Mouse (Mus musculus): ENCODE measurements around the gene Man2a1. TPM values are rescaled to one million over a fixed set of nuclear protein-coding genes. Genes with fewer than 3 reads are reported as not detected.

The Man2a1 gene
- polyA plus RNA-seq, 1 experiment, result 1.2 TPM

- H3K4me3 ChIP-seq (replicated peaks), result no peak overlapping the region
- peaks cover 27% of the 10 kb centered on the region for H3K9me3 ChIP-seq
- TF ChIP-seq FLI1 (IDR thresholded peaks at IDR 0.05; ENCODE audit: low read length) (no peak), GATA1 (IDR thresholded peaks at IDR 0.05; ENCODE audit: borderline replicate concordance, low read length) (no peak)
- H3K27me3 ChIP-seq (replicated peaks), result peaks cover 14% of the 10 kb centered on the region
- H3K36me3 ChIP-seq (replicated peaks; ENCODE audit: low read length), result no peaks in the 10 kb centered on the region
- no peaks in the 10 kb centered on the region for H3K4me1 ChIP-seq
These were observed 22.2 kb upstream of the Man2a1 start for GRCm38 (mm10) chr17:64578346-64578745.

GRCm38 (mm10) chr17:64579696-64580095 lies 20.8 kb upstream of the Man2a1 start:
- H3K27me3 ChIP-seq (replicated peaks), result peaks cover 21% of the 10 kb centered on the region
- peaks cover 24% of the 10 kb centered on the region for H3K9me3 ChIP-seq
- no peak overlapping the region for H3K4me3 ChIP-seq (replicated peaks)
- TF ChIP-seq FLI1 (IDR thresholded peaks at IDR 0.05; ENCODE audit: low read length) (no peak), GATA1 (IDR thresholded peaks at IDR 0.05; ENCODE audit: borderline replicate concordance, low read length) (no peak)
- no peaks in the 10 kb centered on the region for H3K4me1 ChIP-seq
- H3K36me3 ChIP-seq (replicated peaks; ENCODE audit: low read length), result no peaks in the 10 kb centered on the region

GRCm38 (mm10) chr17:64581133-64581532 lies 19.4 kb upstream of the Man2a1 start:
- Histone ChIP-seq H3K27me3 (replicated peaks) (peaks cover 25% of the 10 kb centered on the region), H3K9me3 (peaks cover 18% of the 10 kb centered on the region), H3K4me3 (replicated peaks) (no peak overlapping the region), H3K36me3 (replicated peaks; ENCODE audit: low read length) (no peaks in the 10 kb centered on the region), H3K4me1 (no peaks in the 10 kb centered on the region)
- no peak for TF ChIP-seq GATA1 (IDR thresholded peaks at IDR 0.05; ENCODE audit: borderline replicate concordance, low read length)
- no peak for TF ChIP-seq FLI1 (IDR thresholded peaks at IDR 0.05; ENCODE audit: low read length)

GRCm38 (mm10) chr17:64581962-64582361 lies 18.6 kb upstream of the Man2a1 start:
- H3K4me3 ChIP-seq (replicated peaks), result no peak overlapping the region
- peaks cover 31% of the 10 kb centered on the region for H3K27me3 ChIP-seq (replicated peaks)
- no peaks in the 10 kb centered on the region for H3K36me3 ChIP-seq (replicated peaks; ENCODE audit: low read length)
- H3K4me1 ChIP-seq, result no peaks in the 10 kb centered on the region
- TF ChIP-seq GATA1 (IDR thresholded peaks at IDR 0.05; ENCODE audit: borderline replicate concordance, low read length) (no peak), FLI1 (IDR thresholded peaks at IDR 0.05; ENCODE audit: low read length) (no peak)
- H3K9me3 ChIP-seq, result peaks cover 14% of the 10 kb centered on the region

- Histone ChIP-seq H3K27me3 (replicated peaks) (peaks cover 8% of the 10 kb centered on the region), H3K4me3 (replicated peaks) (peak overlapping the region; percentile 48), H3K36me3 (replicated peaks; ENCODE audit: low read length) (no peaks in the 10 kb centered on the region), H3K4me1 (peaks cover 3% of the 10 kb centered on the region), H3K9me3 (peaks cover 9% of the 10 kb centered on the region)
- TF ChIP-seq GATA1 (IDR thresholded peaks at IDR 0.05; ENCODE audit: borderline replicate concordance, low read length) (no peak), FLI1 (IDR thresholded peaks at IDR 0.05; ENCODE audit: low read length) (no peak)
These were observed 10.1 kb upstream of the Man2a1 start for GRCm38 (mm10) chr17:64590483-64590882.

- Histone ChIP-seq H3K4me1 (peaks cover 3% of the 10 kb centered on the region), H3K4me3 (replicated peaks) (no peak overlapping the region), H3K27me3 (replicated peaks) (peaks cover 3% of the 10 kb centered on the region), H3K9me3 (peaks cover 9% of the 10 kb centered on the region), H3K36me3 (replicated peaks; ENCODE audit: low read length) (no peaks in the 10 kb centered on the region)
- TF ChIP-seq FLI1 (IDR thresholded peaks at IDR 0.05; ENCODE audit: low read length), result no peak
- no peak for TF ChIP-seq GATA1 (IDR thresholded peaks at IDR 0.05; ENCODE audit: borderline replicate concordance, low read length)
These were observed 9.2 kb upstream of the Man2a1 start for GRCm38 (mm10) chr17:64591366-64591765.

GRCm38 (mm10) chr17:64592355-64592754 lies 8.2 kb upstream of the Man2a1 start:
- Histone ChIP-seq H3K4me1 (peaks cover 3% of the 10 kb centered on the region), H3K36me3 (replicated peaks; ENCODE audit: low read length) (no peaks in the 10 kb centered on the region), H3K9me3 (peaks cover 9% of the 10 kb centered on the region), H3K4me3 (replicated peaks) (no peak overlapping the region), H3K27me3 (replicated peaks) (no peaks in the 10 kb centered on the region)
- no peak for TF ChIP-seq GATA1 (IDR thresholded peaks at IDR 0.05; ENCODE audit: borderline replicate concordance, low read length)
- TF ChIP-seq FLI1 (IDR thresholded peaks at IDR 0.05; ENCODE audit: low read length), result no peak

GRCm38 (mm10) chr17:64592788-64593187 lies 7.7 kb upstream of the Man2a1 start:
- peaks cover 3% of the 10 kb centered on the region for H3K4me1 ChIP-seq

GRCm38 (mm10) chr17:64597770-64598169 lies 2.8 kb upstream of the Man2a1 start:
- H3K27me3 ChIP-seq (replicated peaks), result peaks cover 6% of the 10 kb centered on the region
- no peak for TF ChIP-seq FLI1 (IDR thresholded peaks at IDR 0.05; ENCODE audit: low read length)
- no peak for TF ChIP-seq GATA1 (IDR thresholded peaks at IDR 0.05; ENCODE audit: borderline replicate concordance, low read length)
- H3K9me3 ChIP-seq, result peaks cover 9% of the 10 kb centered on the region
- no peaks in the 10 kb centered on the region for H3K36me3 ChIP-seq (replicated peaks; ENCODE audit: low read length)
- H3K4me1 ChIP-seq, result peaks cover 27% of the 10 kb centered on the region
- no peak overlapping the region for H3K4me3 ChIP-seq (replicated peaks)

More at GRCm38 (mm10) chr17:64592788-64593187, 7.7 kb upstream of the Man2a1 start:
- no peaks in the 10 kb centered on the region for H3K27me3 ChIP-seq (replicated peaks)
- no peak for TF ChIP-seq GATA1 (IDR thresholded peaks at IDR 0.05; ENCODE audit: borderline replicate concordance, low read length)
- TF ChIP-seq FLI1 (IDR thresholded peaks at IDR 0.05; ENCODE audit: low read length), result no peak
- no peaks in the 10 kb centered on the region for H3K36me3 ChIP-seq (replicated peaks; ENCODE audit: low read length)
- peaks cover 9% of the 10 kb centered on the region for H3K9me3 ChIP-seq
- no peak overlapping the region for H3K4me3 ChIP-seq (replicated peaks)

- Histone ChIP-seq H3K4me3 (replicated peaks) (peak overlapping the region; percentile 97), H3K4me1 (peaks cover 36% of the 10 kb centered on the region), H3K9me3 (peaks cover 2% of the 10 kb centered on the region), H3K36me3 (replicated peaks; ENCODE audit: low read length) (no peaks in the 10 kb centered on the region), H3K27me3 (replicated peaks) (peaks cover 6% of the 10 kb centered on the region)
- TF ChIP-seq FLI1 (IDR thresholded peaks at IDR 0.05; ENCODE audit: low read length) (no peak), GATA1 (IDR thresholded peaks at IDR 0.05; ENCODE audit: borderline replicate concordance, low read length) (no peak)
These were observed 620 bp upstream of the Man2a1 start for GRCm38 (mm10) chr17:64599916-64600315.

Data from megakaryocyte, embryonic 14.5 days (primary cell).